Mouse (Mus musculus) stomach, postnatal 0 days (tissue): ENCODE measurements at regions not wholly inside any gene's neighbourhood (a gene's known extent, or its start where the extent isn't known, plus 50 kb on each side); places are given as distances from the start of the nearest gene placed in this dataset.

Source experiments
- ATAC-seq: fragments of 200-750 bp; cut with Nextera tagmentation; 2 replicates; pipeline ENCODE4 v1.8.0; 2017; ENCODE audit not compliant: low FRiP score, low TSS enrichment
- DNase-seq: peaks from one replicate; pipeline ENCODE4 v3.0.0-alpha.2; 2016; ENCODE audit warnings: low spot score
- H3K27ac ChIP-seq: fragments of 300-500 bp; sonication (generic); replicated peaks from 2 replicates; pipeline ENCODE4 v1.5.1; 2014; ENCODE audit warnings: mild to moderate bottlenecking, control low read depth
- H3K27me3 ChIP-seq: fragments of 300-500 bp; sonication (generic); 2 replicates; pipeline ENCODE4 v1.6.1; 2014; ENCODE audit warnings: low read length; ENCODE audit not compliant: control insufficient read depth, insufficient read depth
- H3K36me3 ChIP-seq: fragments of 300-500 bp; sonication (generic); 2 replicates; pipeline ENCODE4 v1.6.1; 2014; ENCODE audit warnings: low read length, mixed read lengths; ENCODE audit not compliant: control insufficient read depth, insufficient read depth
- H3K4me1 ChIP-seq: fragments of 300-500 bp; sonication (generic); replicated peaks from 2 replicates; pipeline ENCODE4 v1.6.1; 2014; ENCODE audit warnings: antibody characterized with exemption; ENCODE audit not compliant: control insufficient read depth, insufficient read depth
- H3K4me2 ChIP-seq: fragments of 300-500 bp; sonication (generic); replicated peaks from 2 replicates; pipeline ENCODE4 v1.6.1; 2014; ENCODE audit warnings: low read depth, mild to moderate bottlenecking, control low read depth, moderate library complexity
- H3K4me3 ChIP-seq: fragments of 300-500 bp; sonication (generic); 2 replicates; pipeline ENCODE4 v1.5.1; 2014; ENCODE audit warnings: low read depth, low read length, control low read depth
- H3K9ac ChIP-seq: fragments of 300-500 bp; sonication (generic); 2 replicates; pipeline ENCODE4 v1.6.1; 2014; ENCODE audit warnings: mild to moderate bottlenecking, low read length, control low read depth, mixed read lengths
- H3K9me3 ChIP-seq: fragments of 300-500 bp; sonication (generic); 2 replicates; pipeline ENCODE4 v1.6.1; 2016; ENCODE audit warnings: low read length; ENCODE audit not compliant: control insufficient read depth
- CTCF ChIP-seq: IDR thresholded peaks from 2 replicates; pipeline ENCODE4 v1.5.1; 2016; ENCODE audit warnings: antibody characterized with exemption, low read depth, mild to moderate bottlenecking, moderate library complexity
- EP300 ChIP-seq: optimal IDR thresholded peaks from 2 replicates; pipeline ENCODE3; 2016; ENCODE audit warnings: antibody characterized with exemption
- WGBS: fragments of 180-500 bp; shearing (Covaris S2); extraction: QIAGEN DNeasy Blood & Tissue Kit; methylation state at CpG from one replicate; pipeline ENCODE4 v1.1.7; 2014; 5-methylcytosine and 5-hydroxymethylcytosine counted together

DNA sequence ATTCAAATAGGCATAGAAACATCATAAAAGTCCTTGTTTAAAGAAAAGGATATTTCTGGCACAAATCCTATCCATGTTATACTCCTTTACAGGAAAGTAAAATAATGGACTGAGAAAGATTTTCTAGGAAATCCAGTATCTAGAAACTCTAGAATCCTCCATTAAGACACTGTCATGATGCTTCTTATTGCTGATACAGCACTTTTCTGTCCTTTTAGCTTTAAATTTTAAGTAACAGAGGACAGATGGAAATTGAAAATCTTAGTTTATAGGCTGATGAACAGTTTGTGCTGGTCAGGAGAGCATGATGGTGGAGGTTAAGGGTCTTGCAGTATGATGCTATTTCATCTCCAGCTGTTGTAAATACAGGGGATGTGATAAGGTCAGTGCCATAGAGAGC, 459.9 kb downstream of the Olfm4 start:
- H3K27me3 ChIP-seq, result no peaks in the 10 kb centered on the region
- TF ChIP-seq CTCF (no peak), EP300 (no peak)

GRCm38 (mm10) chr14:80471470-80471869, 487.6 kb downstream of the Olfm4 start:
- no peak for TF ChIP-seq EP300
- Histone ChIP-seq H3K4me2 (no peak overlapping the region), H3K9ac (no peak overlapping the region), H3K27me3 (no peaks in the 10 kb centered on the region), H3K36me3 (no peaks in the 10 kb centered on the region), H3K4me3 (no peak overlapping the region), H3K27ac (no peak overlapping the region), H3K4me1 (no peaks in the 10 kb centered on the region), H3K9me3 (no peaks in the 10 kb centered on the region)
- WGBS, result 73% methylated on average over 1 of the region's 1 CpGs
- no peak for ATAC-seq
- DNase-seq, result no peak

More for the DNA sequence above, 459.9 kb downstream of the Olfm4 start:
- no peak overlapping the region for H3K9ac ChIP-seq
- no peak overlapping the region for H3K4me2 ChIP-seq
- H3K4me1 ChIP-seq, result no peaks in the 10 kb centered on the region
- H3K4me3 ChIP-seq, result no peak overlapping the region
- H3K36me3 ChIP-seq, result no peaks in the 10 kb centered on the region
- no peak overlapping the region for H3K27ac ChIP-seq
- no peak for DNase-seq
- no peak for ATAC-seq
- H3K9me3 ChIP-seq, result no peaks in the 10 kb centered on the region

DNA sequence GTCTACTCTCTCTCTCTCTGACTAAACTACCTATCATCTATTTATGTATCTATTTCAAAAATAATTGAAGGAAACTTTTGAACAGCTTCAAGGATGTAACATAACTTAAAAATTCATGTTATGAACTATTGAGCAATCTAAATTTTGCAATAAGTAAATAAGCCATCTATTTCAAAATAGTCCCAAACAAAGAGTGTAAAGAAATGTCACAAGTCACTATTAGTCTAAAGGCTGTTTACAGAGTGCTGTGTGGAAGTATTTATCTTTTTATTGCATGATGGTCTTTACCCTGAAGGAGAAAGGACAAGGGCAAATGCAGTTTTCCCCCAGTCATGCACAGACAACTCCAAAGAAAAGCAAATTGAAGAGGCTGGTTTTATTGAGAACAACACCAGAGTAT, 496.0 kb downstream of the Olfm4 start:
- ATAC-seq (no peak), DNase-seq (no peak)
- H3K4me1 ChIP-seq, result no peaks in the 10 kb centered on the region
- H3K27me3 ChIP-seq, result no peaks in the 10 kb centered on the region
- no peak overlapping the region for H3K4me2 ChIP-seq
- no peak overlapping the region for H3K9ac ChIP-seq
- H3K9me3 ChIP-seq, result no peaks in the 10 kb centered on the region
- no peak overlapping the region for H3K4me3 ChIP-seq
- H3K27ac ChIP-seq, result no peak overlapping the region
- no peaks in the 10 kb centered on the region for H3K36me3 ChIP-seq
- TF ChIP-seq CTCF (no peak), EP300 (no peak)

DNA sequence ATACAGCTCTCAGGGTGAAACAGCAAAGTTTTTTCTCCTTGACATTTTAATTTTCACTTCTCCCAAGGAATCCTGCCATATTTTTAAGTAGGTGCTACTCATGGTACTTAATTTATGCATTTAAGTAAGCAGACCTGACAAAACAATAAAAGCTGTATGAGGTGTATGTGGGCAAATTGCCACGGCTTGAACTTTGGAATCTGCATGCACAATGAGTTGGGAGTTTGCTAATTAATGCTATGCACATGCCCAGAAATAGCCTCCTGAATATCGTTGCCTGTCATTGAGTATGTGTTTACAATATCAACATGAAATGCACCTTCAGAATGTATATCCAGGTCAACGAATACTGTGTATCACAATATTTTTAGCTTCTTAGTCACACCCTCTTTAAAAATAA, 498.9 kb downstream of the Olfm4 start:
- 77% methylated on average over 3 of the region's 3 CpGs for WGBS
- Histone ChIP-seq H3K36me3 (no peaks in the 10 kb centered on the region), H3K27me3 (no peaks in the 10 kb centered on the region), H3K4me2 (no peak overlapping the region), H3K27ac (no peak overlapping the region), H3K4me1 (no peaks in the 10 kb centered on the region), H3K9ac (no peak overlapping the region), H3K4me3 (no peak overlapping the region), H3K9me3 (no peaks in the 10 kb centered on the region)
- TF ChIP-seq EP300 (no peak), CTCF (no peak)
- ATAC-seq (no peak), DNase-seq (no peak)

GRCm38 (mm10) chr14:80484256-80484655, 500.4 kb downstream of the Olfm4 start:
- Histone ChIP-seq H3K27me3 (no peaks in the 10 kb centered on the region), H3K4me1 (no peaks in the 10 kb centered on the region), H3K4me3 (no peak overlapping the region), H3K9me3 (no peaks in the 10 kb centered on the region), H3K9ac (no peak overlapping the region), H3K4me2 (no peak overlapping the region), H3K36me3 (no peaks in the 10 kb centered on the region), H3K27ac (no peak overlapping the region)
- ATAC-seq (no peak), DNase-seq (no peak)
- no peak for TF ChIP-seq EP300
- TF ChIP-seq CTCF, result no peak

GRCm38 (mm10) chr14:80485149-80485548, 501.3 kb downstream of the Olfm4 start:
- H3K4me1 ChIP-seq, result no peaks in the 10 kb centered on the region
- ATAC-seq (no peak), DNase-seq (no peak)
- no peak overlapping the region for H3K4me2 ChIP-seq
- H3K9ac ChIP-seq, result no peak overlapping the region
- no peaks in the 10 kb centered on the region for H3K27me3 ChIP-seq
- H3K4me3 ChIP-seq, result no peak overlapping the region
- TF ChIP-seq CTCF (no peak), EP300 (no peak)
- H3K9me3 ChIP-seq, result no peaks in the 10 kb centered on the region
- H3K36me3 ChIP-seq, result no peaks in the 10 kb centered on the region
- H3K27ac ChIP-seq, result no peak overlapping the region
